Mouse (Mus musculus) limb, embryonic 14.5 days (tissue): Measurements from ENCODE around the gene Gsta4. TPM values are rescaled to one million over a fixed set of nuclear protein-coding genes. Genes with fewer than 3 reads are reported as not detected.
A peak's percentile ranks its signal among the peaks of the same experiment; 100 is the strongest.

Experiments used
- ATAC-seq: fragments of 200-750 bp; cut with Nextera tagmentation; 2 replicates; pipeline ENCODE4 v1.8.0; 2017; ENCODE audit warnings: low read depth, moderate number of reproducible peaks, moderate TSS enrichment; ENCODE audit not compliant: low FRiP score
- DNase-seq: peaks from one replicate; pipeline ENCODE4 v3.0.0-alpha.2; 2015; ENCODE audit warnings: low spot score
- H3K27ac ChIP-seq: fragments of 300-500 bp; sonication (generic); replicated peaks from 2 replicates; pipeline ENCODE4 v1.5.1; 2014; ENCODE audit warnings: low read depth, mild to moderate bottlenecking, low read length, moderate library complexity, mixed read lengths
- H3K27me3 ChIP-seq: fragments of 300-500 bp; sonication (generic); 2 replicates; pipeline ENCODE4 v1.6.1; 2014; ENCODE audit warnings: low read length, mixed read lengths; ENCODE audit not compliant: control insufficient read depth, insufficient read depth
- H3K36me3 ChIP-seq: fragments of 300-500 bp; sonication (generic); 2 replicates; pipeline ENCODE4 v1.6.1; 2014; ENCODE audit warnings: mild to moderate bottlenecking, low read length, moderate library complexity, mixed read lengths; ENCODE audit not compliant: control insufficient read depth, insufficient read depth
- H3K4me1 ChIP-seq: fragments of 300-500 bp; sonication (generic); 2 replicates; pipeline ENCODE4 v1.6.1; 2014; ENCODE audit warnings: antibody characterized with exemption, low read length, mixed read lengths; ENCODE audit not compliant: control insufficient read depth, insufficient read depth
- H3K4me2 ChIP-seq: fragments of 300-500 bp; sonication (generic); replicated peaks from 2 replicates; pipeline ENCODE4 v1.6.1; 2014; ENCODE audit warnings: low read depth, mild to moderate bottlenecking, low read length, moderate library complexity; ENCODE audit not compliant: severe bottlenecking
- H3K4me3 ChIP-seq: fragments of 300-500 bp; sonication (generic); replicated peaks from 2 replicates; pipeline ENCODE4 v1.5.1; 2014; ENCODE audit warnings: low read length
- H3K9ac ChIP-seq: fragments of 300-500 bp; sonication (generic); 2 replicates; pipeline ENCODE4 v1.6.1; 2014; ENCODE audit warnings: mild to moderate bottlenecking, low read depth, low read length, moderate library complexity; ENCODE audit not compliant: severe bottlenecking
- H3K9me3 ChIP-seq: fragments of 300-500 bp; sonication (generic); 2 replicates; pipeline ENCODE4 v1.6.1; 2016; ENCODE audit warnings: low read length; ENCODE audit not compliant: control insufficient read depth
- POLR2A ChIP-seq: fragments of 200-500 bp; IDR thresholded peaks from 2 replicates; pipeline ENCODE4 v1.8.0; 2012; ENCODE audit warnings: inconsistent platforms, mild to moderate bottlenecking, moderate library complexity, borderline replicate concordance; ENCODE audit not compliant: insufficient read depth, insufficient read length; ENCODE audit errors: extremely low read depth
- WGBS: fragments of 180-500 bp; shearing (Covaris S2); extraction: QIAGEN DNeasy Blood & Tissue Kit; methylation state at CpG from one replicate; pipeline ENCODE4 v1.1.7; 2014; 5-methylcytosine and 5-hydroxymethylcytosine counted together
- polyA plus RNA-seq, 2 experiments: library from polyadenylated mRNA; depleted of rRNA in 1 of 2; stranded (reverse) in 1 of 2; unstranded in 1 of 2; fragments of >200 nt; fragmentation: Nextera tagmentation in 1 of 2; extraction: Ambion mirVana in 1 of 2; gene quantifications; 2 replicates each; pipeline versions ENCODE4 v1.2.1 to v1.2.3; 2012 to 2014

The Gsta4 gene
- polyA plus RNA-seq, 2 experiments, result 47.5 to 68.2 TPM

DNA sequence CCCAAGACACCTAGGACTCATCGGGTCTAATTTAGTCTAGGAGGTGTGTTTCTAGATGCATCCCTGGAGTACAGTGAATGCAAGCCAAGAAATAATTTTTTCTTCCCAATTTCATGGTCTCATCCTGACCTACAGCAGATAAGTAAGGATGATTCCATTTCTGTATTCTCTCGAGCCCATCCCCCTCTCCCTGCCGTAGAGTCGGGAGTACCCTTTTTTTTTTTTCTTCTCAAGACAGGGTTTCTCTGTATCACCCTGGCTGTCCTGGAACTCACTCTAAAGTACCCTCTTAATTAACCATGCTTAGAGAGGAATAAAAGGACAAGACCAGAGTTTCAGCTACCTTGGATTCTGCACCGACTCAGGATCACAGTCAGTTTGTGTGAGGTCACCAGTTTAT lies 4.4 kb upstream of the Gsta4 start:
- Histone ChIP-seq H3K9me3 (no peaks in the 10 kb centered on the region), H3K4me2 (no peak overlapping the region), H3K4me1 (no peaks in the 10 kb centered on the region), H3K27me3 (no peaks in the 10 kb centered on the region), H3K9ac (no peak overlapping the region), H3K4me3 (no peak overlapping the region), H3K36me3 (no peaks in the 10 kb centered on the region), H3K27ac (no peak overlapping the region)
- DNase-seq (no peak), ATAC-seq (no peak)
- no peak for TF ChIP-seq POLR2A
- WGBS, result 83% methylated on average over 5 of the region's 5 CpGs

DNA sequence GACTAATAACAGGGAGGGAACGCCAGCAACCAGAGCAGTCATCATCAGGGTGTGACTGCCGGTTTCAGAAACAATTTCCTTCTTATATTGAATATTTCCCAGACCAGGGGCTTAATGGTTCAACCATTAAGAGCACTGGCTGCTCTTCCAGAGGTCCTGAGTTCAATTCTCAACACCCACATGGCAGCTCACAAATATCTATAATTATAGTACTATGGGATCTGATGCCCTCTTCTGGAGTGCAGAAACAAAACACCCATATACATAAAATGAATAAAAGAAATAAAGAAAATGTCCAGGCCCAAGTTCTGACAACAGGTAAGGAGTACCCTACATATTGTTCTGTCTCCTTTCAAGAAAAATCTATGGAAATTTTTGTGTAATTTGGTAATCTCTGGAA lies 3.5 kb upstream of the Gsta4 start:
- WGBS, result 88% methylated on average over 2 of the region's 2 CpGs
- H3K9me3 ChIP-seq, result no peaks in the 10 kb centered on the region
- TF ChIP-seq POLR2A, result no peak

GRCm38 (mm10) chr9:78185686-78186085 lies 3.1 kb downstream of the Gsta4 start:
- H3K27me3 ChIP-seq, result no peaks in the 10 kb centered on the region
- no peak for DNase-seq
- WGBS, result 67% methylated on average over 9 of the region's 9 CpGs
- no peak overlapping the region for H3K9ac ChIP-seq
- H3K9me3 ChIP-seq, result no peaks in the 10 kb centered on the region
- no peak for ATAC-seq
- no peak overlapping the region for H3K4me2 ChIP-seq
- no peak for TF ChIP-seq POLR2A
- no peaks in the 10 kb centered on the region for H3K36me3 ChIP-seq
- H3K4me3 ChIP-seq, result no peak overlapping the region
- H3K4me1 ChIP-seq, result no peaks in the 10 kb centered on the region
- H3K27ac ChIP-seq, result no peak overlapping the region

More for the DNA sequence above, 3.5 kb upstream of the Gsta4 start:
- Histone ChIP-seq H3K4me2 (no peak overlapping the region), H3K4me1 (no peaks in the 10 kb centered on the region), H3K36me3 (no peaks in the 10 kb centered on the region), H3K27me3 (no peaks in the 10 kb centered on the region), H3K9ac (no peak overlapping the region), H3K4me3 (no peak overlapping the region), H3K27ac (no peak overlapping the region)
- DNase-seq (no peak), ATAC-seq (no peak)

DNA sequence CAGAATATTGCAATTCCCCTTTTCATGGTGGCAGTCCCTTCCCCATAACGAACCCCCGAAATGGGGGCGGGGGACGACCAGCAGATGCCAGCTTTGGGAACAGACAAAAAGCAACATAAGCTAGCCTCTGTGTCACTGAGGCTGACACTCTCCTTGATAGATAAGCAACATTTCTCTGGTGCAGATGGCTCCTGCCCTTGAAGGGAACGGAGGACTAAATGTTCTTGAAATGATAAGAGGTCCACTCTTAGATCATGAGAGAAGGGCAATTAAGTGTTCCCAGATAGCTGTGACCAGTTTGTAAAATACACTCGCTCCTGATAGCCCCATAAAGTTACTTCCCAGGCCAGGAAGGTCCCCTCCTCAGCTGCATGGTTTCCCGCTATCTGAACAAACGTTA lies 6.3 kb downstream of the Gsta4 start:
- Histone ChIP-seq H3K4me1 (no peaks in the 10 kb centered on the region; the same call in 1 of the 2 replicates), H3K4me2 (no peak overlapping the region), H3K9me3 (no peaks in the 10 kb centered on the region), H3K4me3 (no peak overlapping the region), H3K27me3 (no peaks in the 10 kb centered on the region), H3K36me3 (no peaks in the 10 kb centered on the region), H3K9ac (no peak overlapping the region), H3K27ac (no peak overlapping the region)
- WGBS, result 72% methylated on average over 8 of the region's 8 CpGs
- no peak for TF ChIP-seq POLR2A
- DNase-seq (no peak), ATAC-seq (no peak)

GRCm38 (mm10) chr9:78190651-78191634 lies 8.4 kb downstream of the Gsta4 start:
- DNase-seq (peak; percentile 49), ATAC-seq (no peak)
- peak overlapping the region; percentile 40; the same call in 1 of the 2 replicates for H3K9ac ChIP-seq
- TF ChIP-seq POLR2A, result no peak
- peak overlapping the region; percentile 41 for H3K4me3 ChIP-seq
- H3K9me3 ChIP-seq, result no peaks in the 10 kb centered on the region
- WGBS, result 3% methylated on average over 19 of the region's 19 CpGs
- peak overlapping the region; percentile 72 for H3K4me2 ChIP-seq
- H3K27ac ChIP-seq, result no peak overlapping the region
- no peaks in the 10 kb centered on the region; the same call in 1 of the 2 replicates for H3K4me1 ChIP-seq
- no peaks in the 10 kb centered on the region for H3K27me3 ChIP-seq
- H3K36me3 ChIP-seq, result no peaks in the 10 kb centered on the region
